12 mouse cellular contexts compared by ENCODE assay signal in the genomic region with DNA sequence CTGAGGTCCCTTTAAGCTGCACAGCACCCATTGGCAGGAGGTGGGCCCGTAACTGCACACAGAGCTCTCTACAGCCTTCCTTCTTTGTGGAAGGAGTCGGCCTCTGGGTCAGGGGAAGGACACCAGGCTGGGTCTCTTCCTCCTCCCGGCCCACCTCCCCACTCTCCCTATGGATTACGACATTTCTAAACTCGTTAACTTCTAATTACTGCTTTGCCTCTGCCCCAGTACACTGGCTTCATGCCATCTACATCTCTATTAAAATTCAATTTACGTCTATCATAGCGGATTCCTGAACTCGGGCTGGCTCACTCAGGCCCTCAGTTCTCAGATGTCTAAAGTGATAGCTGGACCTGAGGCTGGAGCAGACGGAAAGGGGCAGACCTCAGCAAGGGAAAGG.
"Had no signal": no experiment of that assay in that cellular context is flagged by ENCODE, and none has a peak within 500 bp of the region (broad histone marks: within the 10 kb centered on the region; RNA-seq: fewer than 3 reads in every experiment).

No protein-coding gene starts in this region.

- H3K4me2 ChIP-seq: kidney, embryonic 15.5 days; limb, embryonic 12.5 days; lung, embryonic 15.5 days; midbrain, embryonic 12.5 days had no signal

- H3K4me3 ChIP-seq: kidney, embryonic 15.5 days; limb, embryonic 12.5 days; lung, embryonic 15.5 days; midbrain, embryonic 12.5 days had no signal

- ATAC-seq: midbrain, embryonic 16.5 days had no signal

- H3K9ac ChIP-seq: kidney, embryonic 15.5 days; limb, embryonic 12.5 days; liver, embryonic 14.5 days; lung, embryonic 15.5 days; midbrain, embryonic 12.5 days had no signal

- DNase-seq: kidney, adult 2 months; kidney, postnatal 25 days; layer of hippocampus, adult 9-11 months; layer of hippocampus, postnatal 36 days; thymus, postnatal 4 days had no signal

- H3K27ac ChIP-seq: kidney, embryonic 15.5 days; limb, embryonic 12.5 days; liver, embryonic 14.5 days; lung, embryonic 15.5 days; midbrain, embryonic 12.5 days; stomach, postnatal 0 days had no signal

- H3K9me3 ChIP-seq: kidney, embryonic 15.5 days; limb, embryonic 12.5 days; lung, embryonic 15.5 days; midbrain, embryonic 12.5 days had no signal

- H3K27me3 ChIP-seq: kidney, embryonic 15.5 days; lung, embryonic 15.5 days; midbrain, embryonic 12.5 days had no signal

- H3K36me3 ChIP-seq: kidney, embryonic 15.5 days; limb, embryonic 12.5 days; lung, embryonic 15.5 days; midbrain, embryonic 12.5 days had no signal
